Mouse (Mus musculus) duodenum, adult 2 months (tissue): Measurements from ENCODE around the gene Ccdc141. TPM values are rescaled to one million over a fixed set of nuclear protein-coding genes. Genes with fewer than 3 reads are reported as not detected.

Experiments
- polyA plus RNA-seq: library from polyadenylated mRNA; depleted of rRNA; stranded (reverse); fragments of >200 nt; gene quantifications from 2 replicates; pipeline ENCODE4 v1.2.3, GENCODE M21; 2012; ENCODE audit warnings: low replicate concordance; rRNA removed

Ccdc141 gene
- 0.62 and 1.5 TPM in 2 replicates for polyA plus RNA-seq

DNA sequence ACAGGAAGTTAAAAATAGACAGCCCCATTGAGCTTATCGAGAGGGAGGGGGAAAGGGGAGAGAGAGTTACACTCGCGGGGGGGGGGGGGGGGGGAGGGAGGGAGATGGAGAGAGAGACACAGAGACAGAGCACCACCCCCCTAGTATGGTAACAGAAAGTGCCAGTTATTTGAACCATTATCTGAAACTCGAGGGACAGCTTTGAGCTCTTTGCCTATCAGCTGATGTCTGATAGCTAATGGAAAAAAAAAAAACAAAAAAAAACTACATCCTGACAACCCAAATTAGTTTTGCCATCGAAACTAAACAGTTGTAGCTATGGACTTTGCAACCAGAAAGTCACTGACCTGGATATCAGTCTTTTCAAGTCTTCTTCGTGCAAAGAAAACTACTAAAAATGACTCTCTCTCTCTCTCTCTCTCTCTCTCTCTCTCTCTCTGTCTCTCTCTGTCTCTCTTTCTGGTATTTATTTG is at the start of gene Ccdc141:
Gene Ccdc141 (minus strand): TSS at position 4 of the 473 bp plus-strand sequence.

DNA sequence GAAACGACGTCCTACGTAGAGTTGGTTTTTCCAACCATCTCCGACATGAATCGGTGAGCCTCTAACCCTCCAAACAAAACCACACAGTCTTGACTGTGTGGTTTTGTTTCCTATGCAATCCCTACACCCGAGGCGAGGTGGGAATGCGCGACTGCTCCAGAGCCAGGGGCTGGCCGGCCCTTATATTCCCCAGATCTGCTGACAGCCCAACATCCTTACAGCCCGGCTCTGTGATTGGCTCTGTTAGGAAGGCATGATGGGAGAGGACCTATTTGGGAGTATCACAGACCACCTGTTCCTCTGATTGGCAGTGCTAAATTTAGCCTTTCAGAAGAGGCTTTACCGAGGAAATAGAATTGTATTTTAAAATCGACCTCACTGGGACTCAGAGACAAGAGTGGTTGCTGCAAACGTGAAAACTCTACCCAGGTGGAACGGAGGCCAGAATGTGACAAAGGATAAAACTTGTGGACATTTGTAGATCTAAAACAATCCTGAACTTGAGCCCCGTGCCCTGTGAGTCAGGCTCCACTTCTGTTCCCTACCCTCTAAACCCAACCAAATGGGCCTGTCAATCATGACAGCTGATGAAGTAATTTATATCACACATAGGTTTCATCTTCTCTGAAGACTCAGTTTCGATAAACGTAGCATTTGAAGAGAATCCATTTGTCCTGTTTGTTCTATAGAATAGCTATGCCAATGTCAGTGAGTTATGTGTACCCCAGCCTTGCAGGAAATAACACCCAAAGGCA is 187.9 kb downstream of the Ccdc141 start, which contains the start of gene Ttn:
Gene Ttn (minus strand): TSS at position 157 of the 755 bp plus-strand sequence.

Other genes with a start within 250 kb of the Ccdc141 start
- gene Ttn, start 188.1 kb downstream of the Ccdc141 start, polyA plus RNA-seq: not detected in 2 replicates
- gene Sestd1, start 110.0 kb upstream of the Ccdc141 start, polyA plus RNA-seq: 2.6 and 3.0 TPM in 2 replicates